Mouse (Mus musculus) skeletal muscle tissue, postnatal 0 days (tissue): ENCODE results near the gene Pigq. TPM values are rescaled to one million over a fixed set of nuclear protein-coding genes. Genes with fewer than 3 reads are reported as not detected.

Experiments
- polyA plus RNA-seq: library from polyadenylated mRNA; unstranded; fragments of >200 nt; fragmentation: Nextera tagmentation; extraction: Ambion mirVana; gene quantifications from 2 replicates; pipeline ENCODE4 v1.2.1, GENCODE M21; 2015

Gene Pigq
- 27.6 and 28.6 TPM in 2 replicates for polyA plus RNA-seq

GRCm38 (mm10) chr17:25944366-25945163 lies at the start of gene Pigq, which contains the start of gene Nhlrc4:
TSS of gene Pigq (minus strand) at chr17:25944936.
TSS of gene Nhlrc4 (minus strand) at chr17:25944961.

GRCm38 (mm10) chr17:25985306-25986294 lies 40.9 kb upstream of the Pigq start, which contains the start of gene Capn15:
TSS of gene Capn15 (minus strand) at chr17:25985796.

GRCm38 (mm10) chr17:25951803-25952623 lies 7.3 kb upstream of the Pigq start, which contains the start of gene A930017K11Rik:
TSS of gene A930017K11Rik (minus strand) at chr17:25952565.

GRCm38 (mm10) chr17:25919144-25919785 lies 25.5 kb downstream of the Pigq start, which contains the start of gene Rab40c:
TSS of gene Rab40c (minus strand) at chr17:25919727.

GRCm38 (mm10) chr17:25880196-25880910 lies 64.4 kb downstream of the Pigq start, which contains the start of gene Wfikkn1:
TSS of gene Wfikkn1 (minus strand) at chr17:25880858.

Other genes with a start within 250 kb of the Pigq start
- gene Gng13, start 227.8 kb downstream of the Pigq start, polyA plus RNA-seq: 0.28 TPM in 1 of 2 replicates, not detected in the other
- 3.2 and 4.6 TPM in 2 replicates for gene Chtf18, start 217.5 kb downstream of the Pigq start, polyA plus RNA-seq
- 8.7 and 9.4 TPM in 2 replicates for gene Rpusd1, start 217.3 kb downstream of the Pigq start, polyA plus RNA-seq
- gene Mslnl, start 208.9 kb downstream of the Pigq start, polyA plus RNA-seq: not detected in 2 replicates
- 1.4 and 1.7 TPM in 2 replicates for gene Msln, start 190.6 kb downstream of the Pigq start, polyA plus RNA-seq
- gene Narfl, start 171.2 kb downstream of the Pigq start, polyA plus RNA-seq: 36.6 and 38.7 TPM in 2 replicates
- gene Haghl, start 159.3 kb downstream of the Pigq start, polyA plus RNA-seq: 31.4 and 32.9 TPM in 2 replicates
- 0.16 and 0.22 TPM in 2 replicates for gene Ccdc78, start 158.4 kb downstream of the Pigq start, polyA plus RNA-seq
- 55.4 and 60.9 TPM in 2 replicates for gene Fam173a, start 152.0 kb downstream of the Pigq start, polyA plus RNA-seq
- gene AC134908.4, start 149.3 kb downstream of the Pigq start, polyA plus RNA-seq: 0.35 and 0.65 TPM in 2 replicates
- gene Metrn, start 147.8 kb downstream of the Pigq start, polyA plus RNA-seq: 22.8 and 28.7 TPM in 2 replicates
- gene Fbxl16, start 135.9 kb downstream of the Pigq start, polyA plus RNA-seq: 0.72 and 0.95 TPM in 2 replicates
- 11.8 and 12.4 TPM in 2 replicates for gene Wdr24, start 121.3 kb downstream of the Pigq start, polyA plus RNA-seq
- gene Jmjd8, start 116.1 kb downstream of the Pigq start, polyA plus RNA-seq: 17.9 and 23.0 TPM in 2 replicates
- 186 and 212 TPM in 2 replicates for gene Stub1, start 111.5 kb downstream of the Pigq start, polyA plus RNA-seq
- 13.6 and 17.2 TPM in 2 replicates for gene Rhbdl1, start 107.6 kb downstream of the Pigq start, polyA plus RNA-seq
- 4.3 and 4.5 TPM in 2 replicates for gene Gm20683, start 103.2 kb downstream of the Pigq start, polyA plus RNA-seq
- gene Rhot2, start 100.1 kb downstream of the Pigq start, polyA plus RNA-seq: 11.2 and 13.6 TPM in 2 replicates
- 3.5 and 5.5 TPM in 2 replicates for gene Wdr90, start 83.4 kb downstream of the Pigq start, polyA plus RNA-seq
- gene Mcrip2, start 76.2 kb downstream of the Pigq start, polyA plus RNA-seq: 120 and 122 TPM in 2 replicates
- 35.5 and 37.9 TPM in 2 replicates for gene Mettl26, start 69.9 kb downstream of the Pigq start, polyA plus RNA-seq
- 0.15 and 0.19 TPM in 2 replicates for gene Wfikkn1, start 64.1 kb downstream of the Pigq start, polyA plus RNA-seq
- 9.7 and 10.2 TPM in 2 replicates for gene Rab40c, start 25.2 kb downstream of the Pigq start, polyA plus RNA-seq
- not detected in 2 replicates for gene Nhlrc4, start within 50 bp of the Pigq start, polyA plus RNA-seq
- 0.14 TPM in 1 of 2 replicates, not detected in the other for gene A930017K11Rik, start 7.6 kb upstream of the Pigq start, polyA plus RNA-seq
- gene Capn15, start 40.9 kb upstream of the Pigq start, polyA plus RNA-seq: 6.7 and 8.4 TPM in 2 replicates
- 9.0 and 10.9 TPM in 2 replicates for gene Rab11fip3, start 124.6 kb upstream of the Pigq start, polyA plus RNA-seq
- 18.5 and 22.5 TPM in 2 replicates for gene Decr2, start 145.4 kb upstream of the Pigq start, polyA plus RNA-seq
- gene Nme4, start 150.7 kb upstream of the Pigq start, polyA plus RNA-seq: 28.8 and 36.8 TPM in 2 replicates
- gene Tmem8, start 168.4 kb upstream of the Pigq start, polyA plus RNA-seq: 1.8 and 2.0 TPM in 2 replicates
- gene Mrpl28, start 178.6 kb upstream of the Pigq start, polyA plus RNA-seq: 122 and 126 TPM in 2 replicates
- 6.8 and 6.9 TPM in 2 replicates for gene Axin1, start 193.8 kb upstream of the Pigq start, polyA plus RNA-seq